Mouse (Mus musculus) c-Kit-positive CD71-positive TER-119-positive erythroid progenitor cells, embryonic 14.5 days (primary cell): ENCODE measurements around the gene Fam171a1.

Experiments used
- DNase-seq: peaks from one replicate; pipeline ENCODE4 v3.0.0-alpha.2; 2013; ENCODE audit warnings: low spot score

Fam171a1 gene

DNA sequence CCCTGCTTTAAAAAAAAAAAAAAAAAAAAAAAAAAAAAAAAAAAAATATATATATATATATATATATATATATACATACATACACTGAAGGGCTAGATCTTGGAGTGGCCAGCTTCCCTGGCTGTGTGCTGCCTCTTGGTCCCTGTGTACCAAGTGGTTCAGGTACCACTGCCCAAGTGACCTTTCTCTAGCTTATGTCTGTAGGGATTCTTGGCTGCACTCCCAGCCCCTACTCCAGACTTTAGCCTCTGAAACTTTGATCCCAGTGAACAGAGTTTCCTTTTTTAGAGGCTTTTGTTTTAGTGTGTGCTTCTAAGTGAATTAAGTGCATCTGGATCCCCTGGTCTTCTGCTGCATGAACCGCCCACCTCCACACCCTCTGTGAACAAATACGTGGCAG lies 24.3 kb downstream of the Fam171a1 start:
- DNase-seq, result no peak

DNA sequence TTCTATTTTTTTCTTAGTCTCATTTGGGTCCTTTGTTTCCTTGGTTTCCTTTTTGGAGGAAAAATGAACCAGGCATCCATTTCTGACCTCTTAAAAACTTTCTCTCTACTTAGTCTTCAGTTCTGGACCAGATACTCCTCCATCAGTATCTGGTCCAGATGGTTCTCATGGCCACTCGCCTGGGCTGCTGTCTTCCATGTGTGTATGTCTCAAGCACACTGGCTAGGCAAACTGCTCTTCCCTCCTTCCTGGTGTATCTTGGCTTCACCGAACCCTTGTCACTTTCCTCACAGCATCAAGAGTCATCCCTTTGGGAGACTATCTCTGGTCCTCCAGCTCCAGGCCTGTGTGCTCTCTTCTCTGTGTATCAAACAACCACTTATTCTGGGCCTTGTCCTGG lies 25.0 kb downstream of the Fam171a1 start:
- no peak for DNase-seq

DNA sequence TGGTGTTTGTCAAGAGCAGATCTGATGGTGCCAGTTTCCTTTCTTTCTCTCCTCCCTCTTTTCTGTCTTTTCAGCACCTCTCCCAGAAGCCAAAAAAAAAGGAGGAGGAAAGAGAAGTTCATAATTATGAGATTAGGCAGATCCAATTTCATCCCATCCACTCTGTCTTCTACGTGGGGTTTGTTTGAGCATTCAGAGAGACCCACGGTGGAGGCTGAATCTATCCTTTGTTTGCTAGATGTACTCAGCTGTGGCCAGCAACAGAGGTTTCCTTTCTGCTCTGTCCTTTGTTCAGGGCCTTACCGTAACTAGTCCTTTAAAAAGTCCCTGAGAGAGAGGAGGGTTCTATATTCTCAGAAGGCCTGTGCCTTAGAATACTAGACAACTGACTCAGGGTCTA lies 25.6 kb downstream of the Fam171a1 start:
- no peak for DNase-seq

DNA sequence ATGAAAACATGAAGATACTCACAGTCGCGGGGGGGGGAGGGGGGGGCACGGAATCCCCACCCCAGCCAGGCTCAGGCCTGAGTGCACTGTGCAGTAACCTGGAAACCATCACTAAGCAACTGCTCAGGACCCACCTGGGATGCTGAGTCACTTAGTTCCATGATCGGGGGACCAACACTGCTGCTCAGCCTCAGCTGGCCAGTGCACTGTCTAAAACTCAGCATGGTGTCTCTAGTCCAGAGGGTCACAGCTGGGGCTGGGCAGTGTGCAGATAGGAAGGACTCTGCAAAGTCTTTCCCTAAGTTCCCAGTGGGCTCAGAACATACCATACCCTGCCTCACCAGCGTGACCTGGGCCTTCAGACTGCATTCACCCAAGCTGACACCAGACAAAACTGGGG lies 26.6 kb downstream of the Fam171a1 start:
- no peak for DNase-seq

DNA sequence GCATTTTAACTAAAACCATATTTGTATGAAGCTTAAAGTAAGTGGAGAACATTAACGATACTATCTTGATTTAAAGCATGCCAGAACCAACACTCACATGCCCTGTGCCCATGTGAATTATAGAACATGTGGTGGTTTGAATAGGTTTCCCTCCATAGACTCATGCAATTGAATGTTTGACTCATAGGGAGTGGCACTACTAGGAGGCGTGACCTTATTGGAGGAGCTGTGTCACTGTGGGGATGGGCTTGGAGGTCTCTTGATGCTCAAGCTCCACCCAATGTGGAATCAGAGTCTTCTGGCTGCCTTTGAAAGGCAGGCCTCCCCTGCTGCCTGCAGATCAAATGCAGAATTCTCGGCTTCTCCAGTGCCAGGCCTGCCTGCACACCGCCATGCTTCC lies 27.8 kb downstream of the Fam171a1 start:
- no peak for DNase-seq

DNA sequence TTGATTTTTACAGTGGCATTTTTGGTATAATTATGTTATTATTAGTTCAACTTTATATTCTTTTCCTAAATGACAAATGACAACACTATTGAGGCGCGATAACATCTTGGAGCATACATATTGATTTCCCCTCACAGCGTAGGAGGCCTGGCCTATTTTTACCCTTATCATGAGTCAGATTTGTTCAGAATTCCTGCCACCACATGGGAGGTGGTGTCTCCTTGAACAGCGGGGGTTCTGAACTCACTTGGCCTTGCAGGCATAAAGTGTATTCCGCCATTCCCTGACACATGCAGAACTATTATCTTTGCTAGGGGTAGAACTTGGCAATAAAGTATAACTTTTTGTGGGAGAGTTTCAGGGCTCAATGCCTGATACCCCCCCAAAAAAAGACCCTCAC lies 30.3 kb downstream of the Fam171a1 start:
- DNase-seq, result no peak

DNA sequence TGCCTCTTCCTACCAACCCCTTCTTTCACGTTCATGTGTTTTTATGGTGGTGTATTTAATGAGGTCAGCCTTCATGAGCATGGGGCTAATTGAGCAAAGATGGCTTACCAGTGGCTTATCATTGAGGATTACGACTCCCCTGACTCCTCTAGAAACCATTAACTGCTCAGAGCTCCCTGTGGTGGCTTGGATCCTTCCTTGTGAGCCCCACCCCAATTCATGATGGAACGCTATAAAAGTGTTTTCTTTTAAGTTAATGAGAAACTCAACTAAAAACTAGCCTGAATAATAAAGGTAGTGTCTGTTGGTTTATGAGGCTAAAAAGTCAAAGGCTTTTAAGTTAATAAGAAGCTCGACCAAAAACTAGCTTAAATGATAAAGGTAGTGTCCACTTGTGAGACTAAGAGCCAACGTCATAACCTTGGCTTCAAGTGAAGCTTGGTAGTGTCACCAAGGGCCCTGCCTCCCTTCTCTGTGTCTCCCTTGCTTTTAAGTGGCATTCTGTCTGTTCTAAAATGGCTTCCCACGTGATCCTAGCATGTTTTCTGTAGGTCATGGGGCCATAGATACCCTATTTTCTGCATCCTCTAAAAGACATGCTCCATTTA lies 33.6 kb downstream of the Fam171a1 start:
- no peak for DNase-seq

DNA sequence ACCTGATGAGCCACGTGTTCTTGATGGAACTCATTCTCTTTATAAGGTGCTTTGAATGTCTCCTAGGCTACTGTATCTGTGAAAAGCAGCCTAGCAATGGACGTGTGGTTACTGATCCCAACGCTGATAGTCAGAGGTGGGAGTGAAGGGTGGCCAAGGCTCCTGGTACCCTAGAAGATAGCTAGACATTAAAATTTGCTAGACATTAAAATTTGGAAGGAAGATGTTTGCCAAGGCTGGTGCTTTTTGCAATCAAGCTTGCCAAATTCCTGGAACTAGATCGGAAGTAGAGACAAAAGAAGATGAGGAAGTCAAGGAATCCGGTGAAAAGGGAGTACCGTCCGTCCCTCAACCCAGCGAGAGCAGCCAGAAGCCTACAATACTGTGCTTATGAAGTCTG lies 34.7 kb downstream of the Fam171a1 start:
- no peak for DNase-seq

DNA sequence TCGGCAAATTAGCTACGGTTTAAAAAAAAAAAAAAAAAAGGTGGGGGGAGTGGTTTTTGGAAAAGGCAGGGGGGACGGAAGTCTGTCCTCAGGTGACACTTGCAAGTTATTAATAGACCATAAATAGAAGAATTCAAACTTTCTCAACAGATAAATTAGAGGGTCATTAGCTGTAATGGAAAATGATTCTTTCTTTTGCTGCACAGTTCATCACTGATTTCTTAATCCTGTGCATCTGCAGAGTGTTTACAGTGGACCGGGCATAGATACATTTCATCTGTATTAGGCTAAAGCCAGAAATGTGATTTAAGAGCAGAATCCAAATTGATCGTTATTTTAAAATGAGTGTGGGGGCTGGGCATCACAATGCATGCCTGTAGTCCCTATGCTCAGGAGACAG lies 36.3 kb downstream of the Fam171a1 start:
- DNase-seq, result no peak

DNA sequence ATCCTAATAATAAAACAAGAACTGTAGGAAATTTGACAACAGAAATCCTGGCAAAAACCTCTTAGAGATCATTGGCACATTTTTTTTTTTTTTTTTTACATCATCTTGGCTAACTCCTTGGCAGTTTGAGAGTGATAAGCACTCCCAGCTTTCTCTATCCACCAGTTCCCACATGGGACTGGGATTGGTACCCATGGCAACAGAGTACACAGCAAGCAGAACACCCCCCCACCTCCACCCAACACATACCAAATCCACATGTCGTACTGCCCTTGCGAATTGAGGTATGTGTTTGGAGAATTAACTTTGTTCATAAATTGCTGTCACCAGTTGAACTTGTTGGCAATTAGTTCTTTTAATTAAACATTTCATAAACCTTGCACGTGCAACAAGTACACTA lies 37.3 kb downstream of the Fam171a1 start:
- no peak for DNase-seq

DNA sequence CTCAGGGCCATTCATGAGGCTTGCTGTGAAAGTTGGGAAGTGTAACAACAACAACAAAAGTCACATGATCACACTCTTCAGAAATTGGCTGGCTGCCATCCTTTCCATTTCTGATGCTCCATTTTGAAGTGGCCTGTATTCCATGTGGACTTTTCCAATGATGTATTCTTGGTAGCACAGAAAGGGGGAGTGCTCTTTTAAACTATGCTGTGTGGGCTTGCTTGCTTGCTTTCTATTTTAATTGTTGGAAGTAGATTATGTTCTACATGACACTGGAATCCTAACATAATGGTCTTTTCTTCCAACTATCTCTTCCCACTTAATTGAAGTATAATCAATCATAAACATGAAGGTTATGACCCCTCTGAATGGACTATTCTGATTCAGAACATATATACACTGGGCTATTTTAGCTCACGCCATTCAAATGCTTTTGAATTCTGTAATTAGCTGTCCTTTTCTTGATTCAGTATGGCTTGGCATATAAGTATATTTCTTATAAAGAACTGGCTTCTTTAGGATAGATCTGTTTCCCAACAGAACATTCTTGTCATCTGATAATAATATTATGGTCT lies 40.2 kb downstream of the Fam171a1 start:
- DNase-seq, result no peak

DNA sequence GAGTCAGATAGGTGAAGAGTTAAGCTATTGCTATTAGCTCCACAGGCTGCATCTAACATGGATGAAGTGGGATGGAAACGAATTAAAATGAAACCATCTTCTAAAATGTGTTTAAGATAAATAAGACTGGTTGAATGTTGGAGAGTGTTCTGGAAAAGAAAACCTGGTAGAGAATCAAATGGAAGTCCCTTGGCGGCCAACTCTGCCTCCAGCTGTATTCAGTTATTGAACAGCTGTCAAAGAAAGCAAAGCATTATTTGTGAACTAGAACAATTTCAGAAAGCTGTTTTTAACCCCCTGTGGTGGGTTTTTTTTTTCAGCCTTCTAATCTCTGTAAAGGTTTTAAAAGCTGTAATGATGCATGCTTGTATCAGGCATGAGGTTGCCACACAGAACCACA lies 41.0 kb downstream of the Fam171a1 start:
- DNase-seq, result no peak

DNA sequence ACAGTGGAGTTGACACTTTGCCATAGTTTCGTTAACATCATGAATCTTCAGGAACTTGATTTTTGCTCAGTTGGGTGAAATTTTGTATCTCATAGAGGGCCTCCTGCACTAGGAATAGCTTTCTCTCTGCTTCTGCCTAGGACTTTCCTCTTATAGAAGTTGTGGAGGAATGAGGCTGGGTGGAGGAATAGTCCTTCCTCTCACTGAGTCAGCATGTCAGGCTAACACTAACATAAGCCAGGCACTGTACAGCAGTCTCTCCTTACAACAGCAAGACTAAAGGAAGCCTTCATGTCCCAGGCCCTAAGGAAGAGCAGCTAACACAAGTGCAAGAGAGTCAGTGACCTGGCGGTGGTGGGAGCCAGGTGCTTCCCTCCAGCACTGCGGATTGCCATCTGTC lies 43.0 kb downstream of the Fam171a1 start:
- DNase-seq, result no peak

DNA sequence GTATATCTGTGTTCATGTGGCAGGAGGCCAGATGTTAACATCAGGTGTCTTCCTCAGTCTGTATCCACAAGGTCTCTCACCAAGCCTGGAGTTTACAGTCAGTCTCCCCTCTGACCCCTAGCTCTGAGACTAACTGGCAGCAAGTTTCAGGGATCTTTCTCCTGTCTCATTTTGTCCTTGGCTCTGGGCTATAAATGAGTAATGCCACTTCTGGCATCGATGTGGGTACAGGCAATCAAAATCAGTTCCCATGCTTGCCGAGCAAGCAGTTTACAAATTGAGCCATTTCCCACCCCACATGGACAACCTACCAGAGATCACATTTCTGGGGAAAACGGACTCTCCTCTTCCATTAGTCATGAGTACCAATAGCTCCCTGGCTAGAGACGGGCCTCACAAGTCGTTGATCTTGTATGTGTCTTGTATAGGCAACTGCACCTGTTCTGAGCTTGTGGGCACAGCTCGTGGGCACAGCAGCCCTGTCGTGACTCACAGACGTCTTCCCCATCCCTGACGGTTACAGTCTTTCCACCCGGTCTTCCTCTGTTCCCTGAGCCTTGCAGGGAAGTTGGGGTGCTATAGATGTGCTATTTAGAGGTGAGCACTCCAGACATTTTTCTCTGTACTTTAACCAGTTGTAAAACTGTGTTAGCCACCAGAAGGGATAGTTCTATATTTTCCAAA lies 43.8 kb downstream of the Fam171a1 start:
- DNase-seq, result no peak

DNA sequence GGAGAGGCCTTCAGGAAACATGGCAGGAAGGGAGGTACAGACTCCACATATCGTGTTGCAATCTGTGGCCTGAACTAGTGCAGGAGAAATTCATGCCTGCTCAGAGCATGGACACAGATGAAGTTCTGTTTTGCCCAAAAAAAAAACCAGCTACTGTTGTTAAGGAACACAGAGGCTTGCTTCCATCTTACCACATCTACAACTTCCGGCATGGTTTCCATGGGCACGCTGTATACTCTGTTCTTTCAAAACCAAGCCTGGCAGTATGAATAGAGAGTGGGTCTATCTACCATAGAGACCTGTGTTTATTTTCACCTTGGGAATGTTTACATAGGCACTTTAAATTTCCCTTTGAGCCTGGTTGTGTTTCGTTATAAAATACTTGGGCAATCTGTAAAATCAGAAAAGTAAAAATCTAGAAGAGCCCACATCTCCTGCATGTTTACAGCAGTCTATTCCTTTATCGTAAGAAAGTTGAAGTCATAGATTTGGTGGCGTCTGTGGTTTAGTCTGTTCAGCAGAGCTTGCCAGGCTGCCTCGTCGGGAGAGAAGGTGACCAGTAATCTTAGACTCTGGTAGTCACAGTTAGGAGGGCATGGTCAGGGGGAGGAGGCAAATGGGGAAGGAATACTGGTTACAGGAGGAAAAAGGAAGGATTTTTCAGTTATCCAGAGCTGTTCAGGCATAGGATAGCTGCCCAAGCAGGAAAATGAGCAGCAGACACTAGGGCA lies 44.8 kb downstream of the Fam171a1 start:
- DNase-seq, result no peak

DNA sequence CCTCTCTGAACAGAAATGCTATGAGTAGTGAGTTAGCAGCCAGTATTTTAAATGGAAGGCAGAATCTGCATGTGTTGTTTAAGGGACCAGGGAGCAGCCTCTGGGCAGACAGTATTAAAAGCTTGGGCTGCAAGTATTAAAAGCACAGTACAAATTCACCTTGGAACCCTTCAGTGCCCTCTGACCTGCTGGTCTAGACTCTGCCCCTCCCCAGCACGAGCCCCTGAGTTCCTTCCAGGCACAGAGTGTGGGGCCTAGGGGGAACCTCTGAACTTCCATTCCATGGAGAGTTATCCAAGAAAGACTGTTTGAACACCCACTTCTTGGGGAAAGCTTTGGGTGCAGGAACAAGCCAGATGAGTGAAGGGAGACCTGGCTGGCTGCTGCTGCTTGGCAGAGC lies 47.6 kb downstream of the Fam171a1 start:
- DNase-seq, result no peak

DNA sequence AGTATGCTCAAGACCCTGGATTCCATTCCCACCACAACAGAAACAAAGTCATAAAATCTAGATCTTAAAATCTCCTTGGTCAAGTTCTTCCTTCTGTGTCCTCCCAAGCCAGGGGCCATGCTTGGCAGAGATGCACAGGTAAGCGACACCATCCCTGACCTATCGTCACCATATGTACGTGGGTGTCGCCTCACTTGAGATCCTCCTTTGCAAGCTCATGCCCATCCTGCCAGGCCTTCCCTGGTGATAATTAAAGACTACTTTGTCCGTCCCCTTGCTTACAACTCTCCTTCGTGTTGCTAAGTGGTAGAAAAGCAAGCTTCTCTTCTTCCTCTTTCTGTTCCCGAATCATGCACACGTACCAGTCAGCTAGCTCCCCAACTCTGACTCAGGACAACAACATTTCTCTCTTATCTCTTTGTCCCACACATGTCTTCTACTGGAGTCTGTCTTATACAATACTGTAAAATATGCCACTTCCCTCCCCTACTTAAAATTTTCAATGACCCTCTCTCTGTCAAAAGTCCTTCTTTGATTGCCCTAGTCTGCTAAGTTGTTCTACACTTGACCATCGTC lies 49.6 kb downstream of the Fam171a1 start:
- DNase-seq, result no peak

DNA sequence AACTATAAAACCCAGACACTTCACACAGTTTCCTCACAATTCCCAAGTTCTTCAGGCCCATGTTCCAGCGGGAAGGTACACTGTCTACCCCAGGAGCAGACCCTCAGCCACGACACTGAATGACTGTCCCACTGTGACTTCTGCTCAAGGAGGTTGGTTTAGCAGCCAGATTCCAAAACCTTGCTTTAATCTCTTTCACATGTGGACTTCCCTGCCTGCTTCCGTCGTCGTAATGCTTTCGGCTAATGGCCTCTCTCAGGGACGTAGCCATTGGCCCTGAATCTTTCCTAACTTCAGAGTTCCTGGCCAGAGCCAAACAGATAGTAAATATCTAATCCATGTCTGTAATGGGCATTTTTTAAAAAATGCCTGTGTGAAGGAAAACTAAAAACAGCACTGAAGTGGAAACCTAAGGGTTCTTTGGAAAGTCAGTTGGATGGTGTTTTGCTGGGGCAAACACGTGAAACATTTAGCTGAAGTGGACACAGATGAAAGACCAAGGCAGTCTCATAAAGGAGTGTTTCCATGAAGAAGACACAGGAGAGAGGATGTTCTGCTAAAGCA lies 51.1 kb downstream of the Fam171a1 start:
- DNase-seq, result no peak

DNA sequence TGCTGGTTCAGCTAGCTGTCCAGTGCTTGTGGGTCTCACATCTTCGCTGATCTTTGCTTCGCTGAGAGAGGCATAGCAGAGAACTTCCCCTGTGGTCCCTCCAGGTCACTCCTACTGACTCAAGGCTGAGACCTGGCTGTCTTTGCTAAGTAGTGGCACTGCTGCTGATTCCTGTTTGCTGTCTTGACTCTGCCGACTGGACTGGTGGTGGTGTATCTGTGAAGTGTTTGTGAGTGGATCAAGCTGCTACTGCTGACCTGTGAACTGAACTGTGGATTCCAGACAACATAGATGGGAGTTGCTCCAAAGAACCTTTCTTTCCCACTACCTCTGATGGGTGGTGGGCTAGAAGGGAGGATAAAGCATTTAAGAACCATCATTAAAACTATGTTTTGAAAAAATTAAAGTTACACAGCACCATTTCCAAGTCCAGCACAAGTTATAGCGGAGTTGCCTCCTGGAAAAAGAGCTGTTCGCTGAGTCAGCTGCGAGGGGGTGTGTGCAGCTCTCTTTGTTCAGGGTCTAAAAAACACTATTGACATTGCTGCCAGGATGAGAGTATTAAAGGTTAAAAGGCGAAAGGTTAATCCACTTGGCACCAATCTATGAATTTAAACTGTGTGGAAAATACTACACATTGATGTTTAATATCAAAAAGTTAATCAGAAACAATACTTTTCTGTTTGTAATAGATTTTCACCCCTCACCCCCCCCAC lies 52.0 kb downstream of the Fam171a1 start:
- DNase-seq, result no peak

DNA sequence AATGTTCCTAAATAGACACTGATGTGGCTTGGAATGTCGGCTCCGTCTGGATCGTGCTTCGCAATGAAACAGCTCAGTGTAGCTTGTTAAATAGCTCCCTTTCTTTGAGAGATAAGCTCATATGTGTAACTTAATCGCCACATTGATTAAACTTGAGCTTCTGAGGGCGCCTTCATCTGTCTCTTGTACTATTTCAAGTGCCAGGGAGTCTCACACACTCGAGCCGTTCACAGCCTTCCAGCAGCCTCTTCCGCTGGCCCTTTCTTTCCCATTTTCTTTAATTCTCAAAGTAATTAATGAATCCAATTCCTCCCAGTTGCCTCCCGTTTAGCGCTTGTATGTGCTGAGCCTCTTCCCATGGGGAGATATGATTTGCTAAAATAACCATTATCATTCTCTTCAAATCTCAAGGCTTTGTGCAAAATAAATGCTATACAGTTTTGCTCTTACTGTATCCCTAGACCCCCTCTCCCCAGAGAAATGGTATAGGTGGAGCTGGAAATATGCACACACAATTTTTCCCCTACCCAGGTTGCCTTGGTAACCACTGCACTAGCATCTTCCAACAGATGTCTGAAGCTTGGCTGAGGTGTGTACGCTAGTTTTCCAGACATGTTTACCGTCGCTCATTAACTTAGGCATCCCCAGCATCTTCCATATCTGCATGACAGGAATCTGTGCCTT lies 54.8 kb downstream of the Fam171a1 start:
- no peak for DNase-seq

DNA sequence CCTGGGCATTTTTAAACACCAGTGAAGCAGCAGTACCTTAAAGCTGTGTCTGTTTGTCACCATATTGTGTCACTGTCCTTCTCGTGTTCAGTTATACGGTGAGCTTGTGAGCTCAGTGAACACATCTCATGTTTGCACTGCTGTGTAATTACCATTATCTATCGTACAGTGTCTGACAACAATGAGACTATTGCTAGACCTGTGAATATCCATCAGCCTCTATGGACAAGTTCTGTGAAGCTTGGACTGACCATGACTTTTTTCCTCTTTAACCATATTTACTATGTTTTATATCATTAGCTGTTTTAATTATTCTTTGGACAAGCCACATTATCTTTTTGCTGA lies 55.4 kb downstream of the Fam171a1 start:
- no peak for DNase-seq
